Mouse (Mus musculus) midbrain, embryonic 16.5 days (tissue): ENCODE measurements around the gene Acss2. TPM values are rescaled to one million over a fixed set of nuclear protein-coding genes. Genes with fewer than 3 reads are reported as not detected.

ENCODE experiments used
- ATAC-seq: fragments of 200-750 bp; cut with Nextera tagmentation; 2 replicates; pipeline ENCODE4 v1.8.0; 2017; ENCODE audit warnings: moderate TSS enrichment
- H3K27ac ChIP-seq: fragments of 300-500 bp; sonication (generic); 2 replicates; pipeline ENCODE4 v1.5.1; 2014; ENCODE audit warnings: mild to moderate bottlenecking, low read length, mixed read lengths
- H3K27me3 ChIP-seq: fragments of 300-500 bp; sonication (generic); 2 replicates; pipeline ENCODE4 v1.6.1; 2014; ENCODE audit warnings: low read depth, low read length, mixed read lengths; ENCODE audit not compliant: control insufficient read depth, insufficient read depth
- H3K36me3 ChIP-seq: fragments of 300-500 bp; sonication (generic); 2 replicates; pipeline ENCODE4 v1.6.1; 2014; ENCODE audit warnings: mild to moderate bottlenecking, low read length, moderate library complexity, mixed read lengths; ENCODE audit not compliant: control insufficient read depth, insufficient read depth
- H3K4me1 ChIP-seq: fragments of 300-500 bp; sonication (generic); 2 replicates; pipeline ENCODE4 v1.6.1; 2014; ENCODE audit warnings: mild to moderate bottlenecking, low read length, mixed read lengths; ENCODE audit not compliant: control insufficient read depth, insufficient read depth
- H3K4me2 ChIP-seq: fragments of 300-500 bp; sonication (generic); 2 replicates; pipeline ENCODE4 v1.6.1; 2014; ENCODE audit warnings: mild to moderate bottlenecking, low read length, mixed read lengths
- H3K4me3 ChIP-seq: fragments of 300-500 bp; sonication (generic); 2 replicates; pipeline ENCODE4 v1.5.1; 2014; ENCODE audit warnings: low read depth, mild to moderate bottlenecking, low read length, moderate library complexity, mixed read lengths
- H3K9ac ChIP-seq: fragments of 300-500 bp; sonication (generic); 2 replicates; pipeline ENCODE4 v1.6.1; 2014; ENCODE audit warnings: low read depth, low read length, mixed read lengths
- H3K9me3 ChIP-seq: fragments of 300-500 bp; sonication (generic); replicated peaks from 2 replicates; pipeline ENCODE4 v1.6.1; 2014; ENCODE audit warnings: mild to moderate bottlenecking, low read length, mixed read lengths; ENCODE audit not compliant: control insufficient read depth, poor library complexity, severe bottlenecking
- WGBS: fragments of 180-500 bp; shearing (Covaris S2); extraction: QIAGEN DNeasy Blood & Tissue Kit; methylation state at CpG from one replicate; pipeline ENCODE4 v1.1.7; 2014; 5-methylcytosine and 5-hydroxymethylcytosine counted together
- polyA plus RNA-seq: library from polyadenylated mRNA; unstranded; fragments of >200 nt; fragmentation: Nextera tagmentation; extraction: Ambion mirVana; gene quantifications from 2 replicates; pipeline ENCODE4 v1.2.1, GENCODE M21; 2015

The Acss2 gene
- 23.9 TPM in 2 replicates for polyA plus RNA-seq

- peak within 1 kb of the TSS; percentile 73 for H3K27ac ChIP-seq
- H3K4me2 ChIP-seq, result peak within 1 kb of the TSS; percentile 56
- 3% methylated on average over 70 of the region's 70 CpGs for WGBS
- H3K9ac ChIP-seq, result peak within 1 kb of the TSS; percentile 67
- peak; percentile 98 for ATAC-seq
- H3K9me3 ChIP-seq, result no peaks in the 10 kb centered on the region
- H3K4me3 ChIP-seq, result peak within 1 kb of the TSS; percentile 53
- no peaks in the 10 kb centered on the region for H3K27me3 ChIP-seq
- peaks cover 22% of the 10 kb centered on the region for H3K4me1 ChIP-seq
- no peaks in the 10 kb centered on the region for H3K36me3 ChIP-seq
These were observed at the start of gene Acss2, which contains the start of gene Ggt7 for GRCm38 (mm10) chr2:155517455-155518423. TSS of gene Acss2 (plus strand) at chr2:155517948. TSS of gene Ggt7 (minus strand) at chr2:155518237.

- Histone ChIP-seq H3K4me2 (peak overlapping the region; percentile 71), H3K9ac (peak overlapping the region; percentile 98), H3K4me1 (peaks cover 26% of the 10 kb centered on the region), H3K9me3 (no peaks in the 10 kb centered on the region), H3K36me3 (no peaks in the 10 kb centered on the region), H3K27ac (peak overlapping the region; percentile 97), H3K27me3 (no peaks in the 10 kb centered on the region), H3K4me3 (peak overlapping the region; percentile 90)
- WGBS, result 1% methylated on average over 32 of the region's 71 CpGs
- ATAC-seq, result peak; percentile 63
These were observed 44.8 kb upstream of the Acss2 start for GRCm38 (mm10) chr2:155472671-155473569.

DNA sequence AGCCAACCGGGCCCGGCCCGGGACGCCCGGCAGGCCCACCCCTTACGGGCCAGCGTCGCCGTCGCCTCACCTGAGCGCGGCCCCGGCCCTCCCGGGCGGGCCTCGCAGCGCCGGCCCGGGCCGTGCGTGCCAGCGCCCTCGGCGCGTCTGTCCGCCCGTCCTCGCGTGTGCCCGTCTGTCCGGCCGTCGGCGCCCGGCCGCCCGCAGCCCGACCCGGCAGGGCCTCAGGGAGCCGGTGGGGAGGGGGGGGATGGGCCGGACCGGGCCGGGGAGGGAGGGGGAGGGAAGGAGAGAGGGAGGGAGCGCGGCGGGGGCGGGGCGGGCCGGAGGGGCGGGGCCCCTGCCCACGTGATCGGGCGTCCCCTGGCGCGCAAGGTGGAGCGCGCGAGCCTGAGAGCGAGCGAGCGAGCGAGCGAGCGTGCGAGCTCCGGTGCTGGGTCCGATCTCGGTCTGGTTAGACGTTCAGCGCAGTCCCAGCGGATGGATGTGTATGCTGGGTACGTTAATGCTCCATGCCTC is 44.1 kb upstream of the Acss2 start, which contains the start of gene Ncoa6:
TSS of gene Ncoa6 (minus strand) at position 325 of the 519 bp plus-strand sequence.
- Histone ChIP-seq H3K27me3 (no peaks in the 10 kb centered on the region), H3K9ac (peak within 1 kb of the TSS; percentile 98), H3K36me3 (no peaks in the 10 kb centered on the region), H3K27ac (peak within 1 kb of the TSS; percentile 97), H3K4me2 (peak within 1 kb of the TSS; percentile 71), H3K4me3 (peak within 1 kb of the TSS; percentile 90), H3K4me1 (peaks cover 26% of the 10 kb centered on the region), H3K9me3 (no peaks in the 10 kb centered on the region)
- 1% methylated on average over 39 of the region's 72 CpGs for WGBS
- peak; percentile 81 for ATAC-seq

GRCm38 (mm10) chr2:155482021-155482420 is 35.7 kb upstream of the Acss2 start:
- no peak overlapping the region for H3K4me2 ChIP-seq
- H3K27me3 ChIP-seq, result no peaks in the 10 kb centered on the region
- H3K4me3 ChIP-seq, result no peak overlapping the region
- H3K4me1 ChIP-seq, result no peaks in the 10 kb centered on the region
- H3K9me3 ChIP-seq, result no peaks in the 10 kb centered on the region
- no peak overlapping the region for H3K27ac ChIP-seq
- H3K36me3 ChIP-seq, result no peaks in the 10 kb centered on the region
- WGBS, result 40% methylated on average over 3 of the region's 3 CpGs
- H3K9ac ChIP-seq, result no peak overlapping the region
- ATAC-seq, result no peak

- 95% methylated on average over 6 of the region's 6 CpGs for WGBS
- H3K4me3 ChIP-seq, result no peak overlapping the region
- no peaks in the 10 kb centered on the region for H3K9me3 ChIP-seq
- no peaks in the 10 kb centered on the region for H3K4me1 ChIP-seq
- H3K27ac ChIP-seq, result no peak overlapping the region
- no peaks in the 10 kb centered on the region for H3K27me3 ChIP-seq
- peaks cover 29% of the 10 kb centered on the region for H3K36me3 ChIP-seq
- no peak overlapping the region for H3K9ac ChIP-seq
- H3K4me2 ChIP-seq, result no peak overlapping the region
- no peak for ATAC-seq
These were observed 26.8 kb upstream of the Acss2 start for GRCm38 (mm10) chr2:155490998-155491397.

- 84% methylated on average over 7 of the region's 7 CpGs for WGBS
- no peak overlapping the region for H3K27ac ChIP-seq
- H3K27me3 ChIP-seq, result no peaks in the 10 kb centered on the region
- peaks cover 22% of the 10 kb centered on the region for H3K36me3 ChIP-seq
- no peaks in the 10 kb centered on the region for H3K9me3 ChIP-seq
- H3K4me2 ChIP-seq, result no peak overlapping the region
- no peak overlapping the region for H3K9ac ChIP-seq
- H3K4me3 ChIP-seq, result no peak overlapping the region
- no peak for ATAC-seq
- H3K4me1 ChIP-seq, result no peaks in the 10 kb centered on the region; the same call in 1 of the 2 replicates
These were observed 15.2 kb upstream of the Acss2 start for GRCm38 (mm10) chr2:155502596-155502995.

DNA sequence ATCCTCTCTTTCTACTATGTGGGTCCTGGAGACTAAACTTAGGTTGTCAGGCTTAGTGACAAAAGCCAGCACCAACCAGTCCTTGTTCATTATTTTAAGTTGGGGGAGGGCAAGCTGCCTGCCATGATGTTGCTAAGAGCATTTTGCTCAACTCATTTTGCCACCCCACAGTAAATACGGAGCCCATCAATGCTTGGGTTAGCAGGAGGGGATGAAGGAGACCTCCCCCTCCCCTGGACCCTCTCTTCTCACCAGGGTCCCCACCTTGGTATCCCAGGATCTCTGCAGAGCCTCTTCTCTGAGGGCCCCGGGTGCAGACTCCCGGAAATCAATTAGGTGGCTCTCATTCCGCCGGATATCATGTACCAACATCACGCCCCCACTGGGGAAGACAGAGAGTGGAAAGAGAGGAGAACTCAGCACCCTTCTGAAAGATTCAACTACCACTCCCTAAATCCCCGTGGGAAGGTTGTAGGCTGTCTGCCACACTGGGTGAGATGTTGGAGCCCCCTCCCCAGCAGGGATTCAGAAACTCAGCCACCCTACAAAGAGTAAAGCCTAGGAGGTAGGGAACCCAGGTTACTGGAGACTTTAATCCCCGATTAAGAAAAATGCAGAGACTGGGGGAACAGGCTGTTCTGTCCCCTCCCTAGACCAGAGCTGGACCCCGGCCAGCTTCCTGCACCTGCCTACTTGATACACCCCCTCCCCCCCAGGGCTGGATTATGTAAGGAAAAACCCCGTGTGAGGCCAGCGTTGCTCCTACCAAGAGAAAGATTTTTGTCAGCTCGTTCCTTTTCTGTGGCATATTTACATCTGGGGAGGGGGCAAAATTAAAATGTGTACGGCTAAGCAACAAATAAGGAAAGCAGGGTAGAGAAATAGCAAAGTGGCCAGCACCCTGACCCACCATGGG is 13.1 kb upstream of the Acss2 start:
- H3K9me3 ChIP-seq, result no peaks in the 10 kb centered on the region
- H3K4me1 ChIP-seq, result no peaks in the 10 kb centered on the region; the same call in 1 of the 2 replicates
- no peak overlapping the region for H3K4me2 ChIP-seq
- no peak overlapping the region for H3K9ac ChIP-seq
- no peaks in the 10 kb centered on the region for H3K27me3 ChIP-seq
- H3K36me3 ChIP-seq, result peaks cover 11% of the 10 kb centered on the region
- no peak for ATAC-seq
- 45% methylated on average over 13 of the region's 13 CpGs for WGBS
- H3K27ac ChIP-seq, result no peak overlapping the region
- no peak overlapping the region for H3K4me3 ChIP-seq

GRCm38 (mm10) chr2:155505811-155506210 is 11.9 kb upstream of the Acss2 start:
- Histone ChIP-seq H3K36me3 (peaks cover 7% of the 10 kb centered on the region), H3K9me3 (no peaks in the 10 kb centered on the region), H3K4me1 (no peaks in the 10 kb centered on the region; the same call in 1 of the 2 replicates), H3K27me3 (no peaks in the 10 kb centered on the region), H3K27ac (no peak overlapping the region), H3K4me3 (no peak overlapping the region), H3K9ac (no peak overlapping the region), H3K4me2 (no peak overlapping the region)
- no peak for ATAC-seq
- 94% methylated on average over 9 of the region's 9 CpGs for WGBS
